In the genomic region with DNA sequence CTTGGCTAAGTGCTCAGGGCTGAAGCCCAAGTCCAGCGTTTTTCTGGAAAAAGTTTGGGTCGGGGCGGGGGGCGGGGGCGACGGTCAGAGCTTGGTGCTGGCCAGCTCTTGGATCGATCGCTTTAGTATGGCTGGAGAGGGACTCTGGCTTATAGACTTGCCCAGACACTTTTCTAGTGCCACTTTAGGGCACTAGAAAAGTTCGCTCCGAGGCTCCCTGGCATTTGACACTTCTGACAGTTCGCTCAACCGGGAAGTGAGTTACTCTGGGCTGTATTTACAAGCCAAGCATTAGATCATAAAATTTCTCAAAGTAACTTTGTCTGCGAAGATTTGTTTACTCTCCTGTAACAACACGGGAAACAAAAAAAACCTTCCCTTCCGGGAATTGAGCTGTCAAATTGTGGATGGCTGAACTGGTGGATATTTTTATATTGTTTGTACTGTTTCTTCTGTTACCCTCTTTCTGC, we compare ENCODE assay signal across 8 mouse cellular contexts. TPM values are rescaled to one million over a fixed set of nuclear protein-coding genes. Genes with fewer than 3 reads are reported as not detected.
DNase-seq lines count a peak whose midpoint lies in the region; ATAC-seq and TF ChIP-seq lines count a peak whose summit lies in the region.

No protein-coding gene starts in this region.

- WGBS in limb, embryonic 15.5 days: 5% methylated on average over 15 of the region's 15 CpGs

- 0 out of 2 replicates have a peak, but pooled peaks have one; percentile 15 for ATAC-seq in limb, embryonic 15.5 days (ENCODE audit: insufficient number of reproducible peaks, low FRiP score, low TSS enrichment, low read depth)

- no peaks in the 10 kb centered on the region for H3K9me3 ChIP-seq in limb, embryonic 15.5 days

- peak overlapping the region; percentile 33; the same call in 1 of the 2 replicates for H3K9ac ChIP-seq in limb, embryonic 15.5 days

- DNase-seq in heart, postnatal 4 days: peak; percentile 11
- peak; percentile 33 for DNase-seq in naive thymus-derived CD4-positive, alpha-beta T cell, adult 2 months (ENCODE audit: low read depth)
- DNase-seq in gastrocnemius, postnatal 10 days: no peak
- DNase-seq in urinary bladder, adult 18-20 months (ENCODE audit: low spot score in 2 of 2): no peak
- DNase-seq in natural killer cell, adult 2 months (ENCODE audit: low spot score in 2 of 2): no peak

- peak overlapping the region; percentile 68 for H3ac ChIP-seq in C2C12 (ENCODE audit: control insufficient read depth, insufficient read length, low read depth)

- H3K79me2 ChIP-seq in C2C12 (ENCODE audit: control insufficient read depth, insufficient read depth): no peaks in the 10 kb centered on the region

- H3K4me2 ChIP-seq in limb, embryonic 15.5 days: peak overlapping the region; percentile 85

- no peak for TF ChIP-seq CTCF in C2C12 (IDR thresholded peaks at IDR 0.05; ENCODE audit: control insufficient read depth, insufficient read depth, insufficient read length)

- no peaks in the 10 kb centered on the region for H3K79me3 ChIP-seq in C2C12 (ENCODE audit: low read depth)

- no peaks in the 10 kb centered on the region for H3K36me3 ChIP-seq in C2C12 (ENCODE audit: control insufficient read depth, insufficient read depth)
- no peaks in the 10 kb centered on the region for H3K36me3 ChIP-seq in limb, embryonic 15.5 days

- peaks cover 21% of the 10 kb centered on the region for H3K4me1 ChIP-seq in brown adipose tissue, adult 24 weeks (ENCODE audit: control insufficient read depth, insufficient read depth, insufficient read length, low read length)
- H3K4me1 ChIP-seq in limb, embryonic 15.5 days: peaks cover 14% of the 10 kb centered on the region

- H3K27me3 ChIP-seq in C2C12 (ENCODE audit: control insufficient read depth, insufficient read depth, insufficient read length): no peaks in the 10 kb centered on the region
- 0 out of 2 replicates have a peak, but pooled peaks cover 3% of the 10 kb centered on the region for H3K27me3 ChIP-seq in limb, embryonic 15.5 days

- H3K4me3 ChIP-seq in C2C12 (ENCODE audit: insufficient read depth, poor library complexity, severe bottlenecking): peak overlapping the region; percentile 21
- peak overlapping the region; percentile 97 for H3K4me3 ChIP-seq in brown adipose tissue, adult 24 weeks (ENCODE audit: insufficient read depth, low read depth, low read length)
- H3K4me3 ChIP-seq in limb, embryonic 15.5 days: peak overlapping the region; percentile 47

- peak overlapping the region; percentile 90 for H3K27ac ChIP-seq in brown adipose tissue, adult 24 weeks (replicated peaks; ENCODE audit: low read depth, low read length)
- no peak overlapping the region for H3K27ac ChIP-seq in limb, embryonic 15.5 days

TF ChIP-seq in C2C12, 6 proteins besides CTCF, POLR2A, EP300 and RAD21:
- TF ChIP-seq USF1 (IDR thresholded peaks at IDR 0.05; ENCODE audit: low read depth): no peak
- TF ChIP-seq MYOG (IDR thresholded peaks at IDR 0.05; ENCODE audit: control insufficient read depth, extremely low read depth, insufficient read length): no peak

RNA-seq across cellular contexts. Expression of a gene that starts 0.4 kb away (rescaled TPM):
- polyA plus RNA-seq in C2C12 (2012; fragmentation: generic; extraction: Trizol): 1.3 TPM
- polyA plus RNA-seq in brown adipose tissue, adult 24 weeks (2012; ENCODE audit: insufficient read depth, insufficient read length, missing spikeins): 30.8 and 37.3 TPM in 2 replicates
- 1 to 10 TPM; 4.3 to 4.6 TPM for total RNA-seq in heart, postnatal 4 days (2021)
- 7.0 and 7.3 TPM in 2 replicates for polyA plus RNA-seq in limb, embryonic 15.5 days (2015; fragmentation: Nextera tagmentation; extraction: Ambion mirVana)
- 1 to 10 TPM; 2.0 to 3.7 TPM for total RNA-seq in gastrocnemius, postnatal 10 days (2021)

RNA-seq across cellular contexts. Expression of a gene that starts 35.5 kb away (rescaled TPM):
- polyA plus RNA-seq in C2C12 (2012; fragmentation: generic; extraction: Trizol): 1,987 TPM
- polyA plus RNA-seq in brown adipose tissue, adult 24 weeks (2012; ENCODE audit: insufficient read depth, insufficient read length, missing spikeins): 24.5 and 30.0 TPM in 2 replicates
- 1,000 to 10,000 TPM; 1,243 to 1,503 TPM for total RNA-seq in heart, postnatal 4 days (2021)
- polyA plus RNA-seq in limb, embryonic 15.5 days (2015; fragmentation: Nextera tagmentation; extraction: Ambion mirVana): 223 and 331 TPM in 2 replicates
- 100 to 1,000 TPM; 517 to 534 TPM for total RNA-seq in gastrocnemius, postnatal 10 days (2021)

Comparison
In these comparisons a context has a peak if more than half of its experiments do, and no peak if none do; other contexts are left out.
1. H3K4me3 ChIP-seq: peak in every context shown above with its lines; median percentile 97 in brown adipose tissue, adult 24 weeks; 47 in limb, embryonic 15.5 days; 21 in C2C12.
2. DNase-seq: peak in heart, postnatal 4 days (single experiment) and naive thymus-derived CD4-positive, alpha-beta T cell, adult 2 months (single experiment); none in gastrocnemius, postnatal 10 days (single experiment), urinary bladder, adult 18-20 months (0 of 2) and natural killer cell, adult 2 months (0 of 2).